Mouse (Mus musculus) adrenal gland, adult 18-20 months (tissue): ENCODE measurements around the gene Isl1. TPM values are rescaled to one million over a fixed set of nuclear protein-coding genes. Genes with fewer than 3 reads are reported as not detected.

Source experiments
- DNase-seq, 2 experiments: peaks; one replicate each; pipeline ENCODE4 v3.0.0; 2021 to 2022; ENCODE audit warnings: low spot score in 2 of 2
- long read RNA-seq, 2 experiments: library from polyadenylated mRNA; stranded (forward); transcript quantifications; one replicate each; pipeline ENCODE4 v2.0.0; 2021
- total RNA-seq, 2 experiments: library from RNA; stranded (reverse); gene quantifications; 1 replicate in 1 of 2; 2 replicates in 1 of 2; pipeline ENCODE4 v1.2.3; 2021

Gene Isl1
- 1 to 10 TPM; 3.5 to 6.9 TPM for total RNA-seq
- long read RNA-seq, experiment 1, result 0 reads
- long read RNA-seq, experiment 2, partial matches to known transcripts, result 1 of 3 reads
- long read RNA-seq, experiment 2, other reads (novel, unspliced or antisense), result 1 of 3 reads

GRCm38 (mm10) chr13:116309584-116310462 lies at the start of gene Isl1:
TSS of gene Isl1 (minus strand) at chr13:116309689.
- peak; percentile 35 to 37 for DNase-seq

GRCm38 (mm10) chr13:116335763-116336162 lies 26.3 kb upstream of the Isl1 start:
- DNase-seq, result no peak

GRCm38 (mm10) chr13:116313636-116314530 lies 4.4 kb upstream of the Isl1 start:
- DNase-seq, result no peak

GRCm38 (mm10) chr13:116311871-116312720 lies 2.6 kb upstream of the Isl1 start:
- DNase-seq, result no peak

GRCm38 (mm10) chr13:116311011-116311410 lies 1.5 kb upstream of the Isl1 start:
- DNase-seq, result no peak

DNA sequence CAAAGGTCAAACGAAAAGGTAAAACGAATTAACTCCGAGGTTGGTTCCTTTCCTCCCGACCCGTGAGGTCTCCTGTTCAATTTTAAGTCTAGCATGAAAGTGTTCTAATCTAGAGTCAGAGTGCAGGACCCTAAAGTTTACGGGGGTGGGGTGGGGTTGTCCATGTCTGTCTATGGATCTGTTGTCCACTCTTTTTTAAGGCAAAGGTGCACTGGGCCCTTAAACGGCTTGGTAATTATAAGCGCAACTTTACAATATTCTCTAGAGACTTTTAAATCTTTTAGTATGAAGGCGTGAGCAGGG lies 925 bp upstream of the Isl1 start:
- no peak for DNase-seq

DNA sequence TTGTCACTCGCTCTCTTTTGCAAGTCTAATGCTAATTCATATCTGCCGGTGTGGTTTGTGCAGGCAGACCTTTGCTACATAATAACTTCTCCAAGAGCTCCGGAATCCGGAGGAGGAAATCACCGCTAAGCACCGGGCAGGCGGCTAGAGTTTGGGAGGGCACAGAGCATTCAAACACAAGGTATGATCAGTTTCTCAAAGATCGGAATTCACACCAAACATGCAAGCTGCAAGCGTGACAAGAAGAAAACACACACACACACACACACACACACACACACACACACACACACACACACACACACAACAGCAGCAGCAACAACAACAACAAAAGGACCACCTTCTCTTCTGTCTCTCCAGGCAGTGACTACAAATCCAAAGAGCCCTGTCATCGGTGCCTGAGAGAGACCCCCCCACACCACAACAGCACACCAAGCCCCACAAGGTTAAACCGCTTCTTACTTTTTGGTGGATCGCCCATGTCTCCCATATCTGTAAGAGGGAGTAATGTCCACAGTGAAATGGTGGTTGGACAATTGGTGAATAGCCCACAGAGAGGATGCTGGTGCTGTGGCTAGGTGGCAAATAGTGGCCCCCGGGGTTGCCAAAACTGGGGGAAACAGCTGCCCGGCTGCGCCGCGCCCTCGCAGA lies 431 bp downstream of the Isl1 start:
- DNase-seq, result no peak

GRCm38 (mm10) chr13:116308121-116308932 lies 1.2 kb downstream of the Isl1 start:
- DNase-seq, result no peak

- DNase-seq, result no peak
Observed at GRCm38 (mm10) chr13:116306591-116306990, 2.9 kb downstream of the Isl1 start.

GRCm38 (mm10) chr13:116305721-116306120 lies 3.8 kb downstream of the Isl1 start:
- no peak for DNase-seq

- DNase-seq, result no peak
Observed at GRCm38 (mm10) chr13:116304713-116305470, 4.6 kb downstream of the Isl1 start.

GRCm38 (mm10) chr13:116303766-116304165 lies 5.7 kb downstream of the Isl1 start:
- DNase-seq, result no peak

DNA sequence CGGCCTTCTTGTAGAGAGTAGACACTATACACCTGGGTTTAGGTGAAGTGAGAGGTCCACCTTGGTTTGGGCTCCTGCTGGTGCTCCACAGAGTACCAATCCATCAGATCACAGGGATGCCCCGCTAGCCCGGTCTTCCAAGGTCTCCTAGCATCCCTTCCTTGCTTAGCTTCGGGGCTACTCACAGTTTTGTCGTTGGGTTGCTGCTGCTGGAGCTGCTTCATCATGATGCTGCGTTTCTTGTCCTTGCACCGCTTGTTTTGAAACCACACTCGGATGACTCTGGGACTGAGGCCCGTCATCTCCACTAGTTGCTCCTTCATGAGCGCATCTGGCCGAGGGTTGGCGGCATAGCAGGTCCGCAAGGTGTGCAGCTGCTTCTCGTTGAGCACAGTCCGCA lies 6.6 kb downstream of the Isl1 start:
- DNase-seq, result no peak

DNA sequence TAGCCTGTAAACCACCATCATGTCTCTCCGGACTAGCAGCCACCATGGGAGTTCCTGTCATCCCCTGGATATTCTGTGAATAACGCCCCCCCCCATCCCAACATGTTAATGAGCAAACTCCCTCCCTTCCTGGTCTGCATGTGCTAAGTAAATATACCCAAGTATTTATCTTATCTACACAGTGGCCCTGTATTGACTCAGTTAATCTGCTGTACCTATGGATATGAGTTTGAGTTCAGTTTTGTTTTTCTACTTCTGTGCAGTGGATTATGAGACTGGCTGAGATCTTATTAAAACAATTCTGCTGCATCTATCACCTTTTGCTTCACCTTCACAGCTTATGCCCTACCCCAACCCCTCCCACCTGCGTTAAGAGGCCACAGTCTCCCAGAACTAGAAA lies 7.8 kb downstream of the Isl1 start:
- no peak for DNase-seq

GRCm38 (mm10) chr13:116299241-116299640 lies 10.2 kb downstream of the Isl1 start:
- DNase-seq, result no peak

DNA sequence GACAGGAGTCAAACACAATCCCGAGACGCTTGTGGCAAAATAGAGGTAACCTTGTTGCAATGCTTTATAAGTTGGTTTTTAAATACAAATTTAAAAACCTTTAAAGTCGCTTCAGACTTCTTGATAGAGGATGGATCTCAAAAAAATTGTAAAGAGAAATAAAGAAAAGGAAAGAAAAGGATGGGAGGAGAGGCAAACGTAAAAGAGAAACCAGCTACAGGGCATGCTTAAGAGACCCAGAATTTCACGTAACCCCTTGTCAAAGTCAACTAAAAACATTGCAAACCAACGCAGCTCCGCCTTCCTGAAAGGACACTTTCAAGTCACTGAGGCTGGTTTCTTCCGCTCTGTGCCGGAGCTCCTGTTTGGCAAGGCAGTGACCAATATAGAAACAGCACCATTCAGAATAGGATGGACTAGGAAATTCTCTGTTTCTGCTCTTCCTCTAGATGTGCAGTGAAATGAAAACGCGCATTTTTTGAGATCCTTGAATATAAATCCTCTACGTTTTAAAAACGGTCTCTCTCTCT lies 10.8 kb downstream of the Isl1 start:
- no peak for DNase-seq

- no peak for DNase-seq
Observed at GRCm38 (mm10) chr13:116298001-116298400, 11.5 kb downstream of the Isl1 start.

- DNase-seq, result no peak
Observed at GRCm38 (mm10) chr13:116297048-116297811, 12.3 kb downstream of the Isl1 start.
